Mouse (Mus musculus): ENCODE results near the gene Cntd1.

- TF ChIP-seq POLR2A (IDR thresholded peaks at IDR 0.05; ENCODE audit: borderline replicate concordance, control insufficient read depth, low read depth, low read length) (peak; percentile 72; the same call in 1 of the 2 replicates), CTCF (IDR thresholded peaks at IDR 0.05; ENCODE audit: control insufficient read depth, insufficient read depth, low read length) (no peak)
These were observed at the start of gene Cntd1, which contains the start of gene Coa3 for GRCm38 (mm10) chr11:101278223-101279192.

Data from bone marrow, adult 2 months (tissue).